Mouse (Mus musculus) myocyte (in vitro differentiated cells): Measurements from ENCODE around the gene Cad.

ENCODE experiments used
- CEBPB ChIP-seq: IDR thresholded peaks from 2 replicates; pipeline ENCODE4 v1.6.1; 2011; ENCODE audit warnings: mild to moderate bottlenecking, moderate library complexity; ENCODE audit not compliant: poor library complexity, insufficient read depth, severe bottlenecking
- E2F4 ChIP-seq: IDR thresholded peaks from one replicate; pipeline ENCODE4 v1.6.1; 2011; ENCODE audit warnings: mild to moderate bottlenecking, control low read depth, moderate library complexity; ENCODE audit not compliant: insufficient read depth
- MAX ChIP-seq: IDR thresholded peaks from one replicate; pipeline ENCODE4 v1.6.1; 2011; ENCODE audit warnings: low read depth, mild to moderate bottlenecking, control low read depth
- MYOD1 ChIP-seq, 3 experiments: IDR thresholded peaks; one replicate each; pipeline ENCODE4 v1.6.1; 2011; ENCODE audit warnings: control low read depth in 2 of 3, low read depth in 2 of 3, mild to moderate bottlenecking in 2 of 3, moderate library complexity in 1 of 3; ENCODE audit not compliant: insufficient read length in 2 of 3, control insufficient read depth in 1 of 3
- MYOG ChIP-seq, 3 experiments: IDR thresholded peaks; one replicate each; pipeline ENCODE4 v1.6.1; 2011; ENCODE audit warnings: control low read depth in 2 of 3, low read depth in 2 of 3, mild to moderate bottlenecking in 2 of 3; ENCODE audit not compliant: insufficient read length in 2 of 3, control insufficient read depth in 1 of 3, insufficient read depth in 1 of 3
- POLR2A ChIP-seq: IDR thresholded peaks from one replicate; pipeline ENCODE4 v1.6.1; 2011; ENCODE audit warnings: low read depth, mild to moderate bottlenecking, control low read depth, moderate library complexity; ENCODE audit not compliant: insufficient read length
- POLR2AphosphoS2 ChIP-seq: IDR thresholded peaks from one replicate; pipeline ENCODE4 v1.6.1; 2011; ENCODE audit warnings: low read depth, control low read depth; ENCODE audit not compliant: insufficient read length
- REST ChIP-seq: IDR thresholded peaks from one replicate; pipeline ENCODE4 v1.6.1; 2011; ENCODE audit warnings: mild to moderate bottlenecking, control low read depth, moderate library complexity; ENCODE audit not compliant: insufficient read depth, insufficient read length
- TCF12 ChIP-seq: IDR thresholded peaks from one replicate; pipeline ENCODE4 v1.6.1; 2011; ENCODE audit warnings: mild to moderate bottlenecking, control low read depth; ENCODE audit not compliant: poor library complexity, insufficient read depth, severe bottlenecking
- TCF3 ChIP-seq: IDR thresholded peaks from one replicate; pipeline ENCODE4 v1.6.1; 2011; ENCODE audit warnings: low read depth, control low read depth; ENCODE audit not compliant: insufficient read length
- USF1 ChIP-seq: IDR thresholded peaks from one replicate; pipeline ENCODE4 v1.6.1; 2011; ENCODE audit warnings: low read depth, mild to moderate bottlenecking, control low read depth, moderate library complexity

GRCm38 (mm10) chr5:31121111-31121510 lies 66.5 kb downstream of the Cad start:
- TF ChIP-seq USF1 (no peak), POLR2A (no peak), POLR2AphosphoS2 (no peak), REST (no peak), MYOD1 (IDR thresholded peaks at IDR 0.05; ENCODE audit: control insufficient read depth in 1 of 3, insufficient read length in 2 of 3, low read depth in 2 of 3) (no peak), MYOG (IDR thresholded peaks at IDR 0.05; ENCODE audit: control insufficient read depth in 1 of 3, insufficient read depth in 1 of 3, insufficient read length in 2 of 3, low read depth in 2 of 3) (no peak), TCF12 (no peak), E2F4 (no peak), CEBPB (no peak), TCF3 (no peak), MAX (no peak)
